Mouse (Mus musculus): ENCODE results near the gene Vapb.

- TF ChIP-seq POLR2A (IDR thresholded peaks at IDR 0.05; ENCODE audit: low read depth, low read length) = no peak
- TF ChIP-seq CTCF (conservative IDR thresholded peaks at IDR 0.05; ENCODE audit: insufficient read depth, insufficient read length, low read depth, low read length) = no peak
Measured at GRCm38 (mm10) chr2:173794018-173794417, 56.7 kb downstream of the Vapb start.
